Mouse (Mus musculus) brain, embryonic 14.5 days (tissue): Measurements from ENCODE around the gene Nudcd2. TPM values are rescaled to one million over a fixed set of nuclear protein-coding genes. Genes with fewer than 3 reads are reported as not detected.
A peak's percentile ranks its signal among the peaks of the same experiment; 100 is the strongest.
"Not testable (repeated sequence)": the region's sequence is repeated elsewhere in the genome, so short reads cannot be mapped to it uniquely, and the experiment has no call there.

Experiments used
- DNase-seq: peaks from one replicate; pipeline ENCODE4 v3.0.0-alpha.2; 2011; ENCODE audit warnings: low read depth
- CTCF ChIP-seq: fragments of 200-500 bp; IDR thresholded peaks from 2 replicates; pipeline ENCODE4 v1.5.1; 2012; ENCODE audit warnings: inconsistent platforms, mild to moderate bottlenecking, moderate library complexity, borderline replicate concordance; ENCODE audit not compliant: insufficient read depth, insufficient read length; ENCODE audit errors: extremely low read depth
- POLR2A ChIP-seq: fragments of 200-500 bp; IDR thresholded peaks from 2 replicates; pipeline ENCODE4 v1.6.1; 2012; ENCODE audit warnings: mild to moderate bottlenecking, inconsistent platforms, borderline replicate concordance; ENCODE audit not compliant: poor library complexity, insufficient read depth, insufficient read length, severe bottlenecking; ENCODE audit errors: extremely low read depth
- polyA plus RNA-seq: library from polyadenylated mRNA; depleted of rRNA; stranded (reverse); fragments of >200 nt; gene quantifications from 2 replicates; pipeline ENCODE4 v1.2.3, GENCODE M21; 2012; rRNA removed

The Nudcd2 gene
- polyA plus RNA-seq: 28.9 and 29.5 TPM in 2 replicates

- DNase-seq: peak; percentile 99
- TF ChIP-seq CTCF (no peak), POLR2A (peak; percentile 16; the same call in 1 of the 2 replicates)
Measured at GRCm38 (mm10) chr11:40733339-40734174, at the start of gene Nudcd2, which contains the start of gene Hmmr. Gene Nudcd2 (plus strand): TSS chr11:40733667. Gene Hmmr (minus strand): TSS chr11:40733422.

- DNase-seq: peak; percentile 15
- TF ChIP-seq POLR2A: no peak
- no peak for TF ChIP-seq CTCF
Measured at GRCm38 (mm10) chr11:40690444-40691127, 42.9 kb upstream of the Nudcd2 start.

GRCm38 (mm10) chr11:40692101-40692509 is 41.4 kb upstream of the Nudcd2 start:
- no peak for DNase-seq
- 0 out of 2 replicates have a peak, but pooled peaks have one; percentile 0 for TF ChIP-seq CTCF
- TF ChIP-seq POLR2A: no peak

- peak; percentile 73 for TF ChIP-seq POLR2A
- TF ChIP-seq CTCF: no peak
- DNase-seq: peak; percentile 98
Measured at GRCm38 (mm10) chr11:40692511-40693365, 40.7 kb upstream of the Nudcd2 start.

- DNase-seq: peak; percentile 93
- no peak for TF ChIP-seq POLR2A
Measured at GRCm38 (mm10) chr11:40693366-40693951, 40.0 kb upstream of the Nudcd2 start.

- TF ChIP-seq CTCF (no peak), POLR2A (peak; percentile 37; the same call in 1 of the 2 replicates)
- peak; percentile 91 for DNase-seq
Measured at GRCm38 (mm10) chr11:40694311-40695087, 39.0 kb upstream of the Nudcd2 start.

GRCm38 (mm10) chr11:40695103-40695502 is 38.4 kb upstream of the Nudcd2 start, which contains the start of gene Mat2b:
Gene Mat2b (minus strand): TSS chr11:40695203.
- TF ChIP-seq POLR2A: no peak
- TF ChIP-seq CTCF: no peak
- no peak for DNase-seq

- DNase-seq: not testable (repeated sequence)
Measured at GRCm38 (mm10) chr11:40709899-40710298, 23.6 kb upstream of the Nudcd2 start.

- TF ChIP-seq POLR2A (no peak), CTCF (no peak)
- DNase-seq: peak; percentile 14
Measured at GRCm38 (mm10) chr11:40713858-40714257, 19.6 kb upstream of the Nudcd2 start.

GRCm38 (mm10) chr11:40715524-40715923 is 17.9 kb upstream of the Nudcd2 start:
- TF ChIP-seq POLR2A: no peak
- peak; percentile 7; the same call in 1 of the 2 replicates for TF ChIP-seq CTCF
- no peak for DNase-seq

- no peak for DNase-seq
- TF ChIP-seq POLR2A (no peak), CTCF (no peak)
Measured at GRCm38 (mm10) chr11:40718324-40718723, 15.1 kb upstream of the Nudcd2 start.
